Mouse (Mus musculus) cortical plate, adult 2 months (tissue): ENCODE measurements at regions not wholly inside any gene's neighbourhood (a gene's known extent, or its start where the extent isn't known, plus 50 kb on each side); places are given as distances from the start of the nearest gene placed in this dataset.

ENCODE experiments used
- CTCF ChIP-seq: fragments of 200-500 bp; IDR thresholded peaks from 2 replicates; pipeline ENCODE4 v1.5.1; 2011; ENCODE audit warnings: mild to moderate bottlenecking, control low read depth, low read length; ENCODE audit not compliant: insufficient read depth; ENCODE audit errors: extremely low read depth
- POLR2A ChIP-seq: fragments of 200-500 bp; IDR thresholded peaks from 2 replicates; pipeline ENCODE4 v1.6.1; 2011; ENCODE audit warnings: mild to moderate bottlenecking, low read length, control low read depth; ENCODE audit not compliant: insufficient read depth; ENCODE audit errors: extremely low read depth

DNA sequence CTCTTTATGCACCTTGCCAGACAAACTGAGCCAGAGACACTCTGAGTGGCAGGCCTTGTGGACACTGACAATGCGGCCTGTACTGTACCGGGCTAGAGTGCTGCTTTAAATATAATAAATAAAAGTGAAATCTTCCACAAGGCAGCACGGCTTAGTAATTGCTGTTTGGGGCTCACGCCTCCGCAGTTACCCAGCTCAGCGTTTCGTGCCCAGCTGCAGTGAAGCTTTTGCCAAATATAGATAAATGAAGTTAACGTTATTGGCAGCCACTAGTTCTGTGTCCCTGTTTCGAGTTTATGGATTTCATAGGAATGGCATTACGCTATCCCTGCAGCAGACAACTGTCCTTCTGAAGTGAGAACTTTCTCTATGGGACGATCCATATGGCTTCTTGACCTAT is 429.7 kb upstream of the Id2 start:
- TF ChIP-seq CTCF: no peak
- TF ChIP-seq POLR2A: no peak
